Mouse (Mus musculus) left cerebral cortex, postnatal 36 days (tissue): ENCODE measurements around the gene Pias4. TPM values are rescaled to one million over a fixed set of nuclear protein-coding genes. Genes with fewer than 3 reads are reported as not detected.
"Not testable (repeated sequence)": the region's sequence is repeated elsewhere in the genome, so short reads cannot be mapped to it uniquely, and the experiment has no call there.

Experiments used
- DNase-seq, 2 experiments: peaks; one replicate each; pipeline ENCODE4 v3.0.0; 2021 to 2022; ENCODE audit warnings: low spot score in 2 of 2, mixed read lengths in 1 of 2
- intact Hi-C: fragments of 180-260 bp; cut with DNase I; formaldehyde crosslinking; loops from one replicate; pipeline ENCODE4 v1.15.1; 2025
- total RNA-seq, 2 experiments: library from RNA; stranded (reverse); gene quantifications; 2 replicates each; pipeline ENCODE4 v1.2.3; 2021

Pias4 gene
- total RNA-seq, 2 experiments from 2014 or later = 26.7 to 31.8 TPM

- peak; percentile 88 to 94 for DNase-seq
- intact Hi-C loops = loop anchor here (10.0 kb wide), 1 partner anchor 262 kb away; the partner anchor contains the start of gene Nfic
Measured at GRCm38 (mm10) chr10:81192270-81192967, 24.7 kb upstream of the Pias4 start.

- intact Hi-C loops = loop anchor here (10.0 kb wide), 1 partner anchor 263 kb away; the partner anchor contains the start of gene Nfic
- DNase-seq = no peak
Measured at GRCm38 (mm10) chr10:81191342-81191982, 23.7 kb upstream of the Pias4 start.

- intact Hi-C loops = loop anchor here (10.0 kb wide), 1 partner anchor 264 kb away; the partner anchor contains the start of gene Nfic
- no peak for DNase-seq
Measured at GRCm38 (mm10) chr10:81190912-81191321, 23.2 kb upstream of the Pias4 start.

GRCm38 (mm10) chr10:81190236-81190911 lies 22.7 kb upstream of the Pias4 start:
- intact Hi-C loops = loop anchor here (10.0 kb wide), 1 partner anchor 264 kb away; the partner anchor contains the start of gene Nfic
- DNase-seq = no peak

GRCm38 (mm10) chr10:81189821-81190220 lies 22.1 kb upstream of the Pias4 start:
- no peak for DNase-seq
- intact Hi-C loops = loop anchor here (10.0 kb wide), 1 partner anchor 265 kb away; the partner anchor contains the start of gene Nfic

- DNase-seq = no peak
- intact Hi-C loops = no loop called here
Measured at GRCm38 (mm10) chr10:81187161-81187560, 19.4 kb upstream of the Pias4 start.

- no peak for DNase-seq
- intact Hi-C loops = no loop called here
Measured at GRCm38 (mm10) chr10:81184765-81185164, 17.0 kb upstream of the Pias4 start.

- intact Hi-C loops = no loop called here
- no peak for DNase-seq
Measured at GRCm38 (mm10) chr10:81183805-81184204, 16.1 kb upstream of the Pias4 start, which contains the start of gene 4930442H23Rik. TSS of gene 4930442H23Rik (minus strand) at chr10:81183849.

- peak; percentile 98 for DNase-seq
- intact Hi-C loops = no loop called here
Measured at GRCm38 (mm10) chr10:81182336-81183333, 14.9 kb upstream of the Pias4 start, which contains the start of gene Dapk3. TSS of gene Dapk3 (plus strand) at chr10:81183005.

- intact Hi-C loops, DNase-seq: not testable (repeated sequence)
Measured at GRCm38 (mm10) chr10:81181860-81182259, 14.1 kb upstream of the Pias4 start.

- intact Hi-C loops = no loop called here
- no peak for DNase-seq
Measured at GRCm38 (mm10) chr10:81180946-81181345, 13.2 kb upstream of the Pias4 start.

- no peak for DNase-seq
Measured at GRCm38 (mm10) chr10:81179451-81180342, 12.0 kb upstream of the Pias4 start.

GRCm38 (mm10) chr10:81178927-81179326 lies 11.2 kb upstream of the Pias4 start:
- intact Hi-C loops = loop anchor here (5.0 kb wide), 1 partner anchor 37 kb away; no protein-coding TSS in a partner anchor
- DNase-seq = no peak

More at GRCm38 (mm10) chr10:81179451-81180342, 12.0 kb upstream of the Pias4 start:
- intact Hi-C loops = loop anchor here (5.0 kb wide), 1 partner anchor 37 kb away; no protein-coding TSS in a partner anchor

GRCm38 (mm10) chr10:81177958-81178712 lies 10.4 kb upstream of the Pias4 start:
- no peak for DNase-seq
- intact Hi-C loops = loop anchor here (5.0 kb wide), 1 partner anchor 36 kb away; no protein-coding TSS in a partner anchor

GRCm38 (mm10) chr10:81177491-81177925 lies 9.8 kb upstream of the Pias4 start:
- DNase-seq = no peak
- intact Hi-C loops = loop anchor here (5.0 kb wide), 1 partner anchor 35 kb away; no protein-coding TSS in a partner anchor

GRCm38 (mm10) chr10:81176466-81177271 lies 8.9 kb upstream of the Pias4 start, which contains the start of gene Eef2:
TSS of gene Eef2 (plus strand) at chr10:81176631.
- DNase-seq = peak; percentile 98 to 99
- intact Hi-C loops = loop anchor here (5.0 kb wide), 1 partner anchor 34 kb away; no protein-coding TSS in a partner anchor
